Mouse (Mus musculus): Measurements from ENCODE around the gene Tssk3.

- TF ChIP-seq CTCF (conservative IDR thresholded peaks at IDR 0.05; ENCODE audit: low read length) (no peak), POU5F1 (IDR thresholded peaks at IDR 0.05; ENCODE audit: borderline replicate concordance, low read length) (no peak)
These were observed 12.2 kb upstream of the Tssk3 start for GRCm38 (mm10) chr4:129502901-129503444.

Data from E14TG2a.4 (cell line).